Mouse (Mus musculus): ENCODE results near the gene Prkab2.

The Prkab2 gene

GRCm38 (mm10) chr3:97693806-97694205 is 35.8 kb downstream of the Prkab2 start:
- DNase-seq, result no peak

- no peak for DNase-seq
Measured at GRCm38 (mm10) chr3:97696866-97697265, 38.9 kb downstream of the Prkab2 start.

GRCm38 (mm10) chr3:97697291-97697690 is 39.3 kb downstream of the Prkab2 start:
- DNase-seq, result no peak

GRCm38 (mm10) chr3:97699061-97699460 is 41.1 kb downstream of the Prkab2 start:
- no peak for DNase-seq

GRCm38 (mm10) chr3:97701198-97701597 is 43.2 kb downstream of the Prkab2 start:
- no peak for DNase-seq

GRCm38 (mm10) chr3:97702448-97703080 is 44.6 kb downstream of the Prkab2 start:
- no peak for DNase-seq

GRCm38 (mm10) chr3:97705508-97705907 is 47.5 kb downstream of the Prkab2 start:
- no peak for DNase-seq

- DNase-seq, result no peak
Measured at GRCm38 (mm10) chr3:97706561-97706960, 48.6 kb downstream of the Prkab2 start.

GRCm38 (mm10) chr3:97710134-97710533 is 52.1 kb downstream of the Prkab2 start:
- DNase-seq, result no peak

- no peak for DNase-seq
Measured at GRCm38 (mm10) chr3:97710881-97711280, 52.9 kb downstream of the Prkab2 start.

GRCm38 (mm10) chr3:97715922-97716321 is 57.9 kb downstream of the Prkab2 start:
- DNase-seq, result no peak

GRCm38 (mm10) chr3:97719116-97719515 is 61.1 kb downstream of the Prkab2 start:
- no peak for DNase-seq
